Mouse (Mus musculus) neural tube, embryonic 11.5 days (tissue): ENCODE data around the gene Trp53rkb. TPM values are rescaled to one million over a fixed set of nuclear protein-coding genes. Genes with fewer than 3 reads are reported as not detected.
"Not testable (repeated sequence)": the region's sequence is repeated elsewhere in the genome, so short reads cannot be mapped to it uniquely, and the experiment has no call there.

ENCODE experiments used
- ATAC-seq: fragments of 200-750 bp; cut with Nextera tagmentation; 2 replicates; pipeline ENCODE4 v1.8.0; 2017; ENCODE audit warnings: moderate number of reproducible peaks, mild to moderate bottlenecking, moderate TSS enrichment, moderate library complexity; ENCODE audit not compliant: insufficient read depth, low FRiP score, low TSS enrichment
- DNase-seq: peaks from one replicate; pipeline ENCODE4 v3.0.0-alpha.2; 2015; ENCODE audit warnings: low spot score
- H3K27ac ChIP-seq: fragments of 300-500 bp; sonication (generic); 2 replicates; pipeline ENCODE4 v1.5.1; 2014; ENCODE audit warnings: low read depth, mild to moderate bottlenecking, low read length
- H3K27me3 ChIP-seq: fragments of 300-500 bp; sonication (generic); 2 replicates; pipeline ENCODE4 v1.6.1; 2014; ENCODE audit warnings: mild to moderate bottlenecking, low read length, mixed read lengths; ENCODE audit not compliant: control insufficient read depth, insufficient read depth
- H3K36me3 ChIP-seq: fragments of 300-500 bp; sonication (generic); 2 replicates; pipeline ENCODE4 v1.6.1; 2014; ENCODE audit warnings: mild to moderate bottlenecking, low read length, moderate library complexity, mixed read lengths; ENCODE audit not compliant: control insufficient read depth, insufficient read depth
- H3K4me1 ChIP-seq: fragments of 300-500 bp; sonication (generic); 2 replicates; pipeline ENCODE4 v1.6.1; 2014; ENCODE audit warnings: low read length, mixed read lengths; ENCODE audit not compliant: control insufficient read depth, insufficient read depth
- H3K4me2 ChIP-seq: fragments of 300-500 bp; sonication (generic); 2 replicates; pipeline ENCODE4 v1.6.1; 2014; ENCODE audit warnings: low read depth, mild to moderate bottlenecking, moderate library complexity
- H3K4me3 ChIP-seq: fragments of 300-500 bp; sonication (generic); 2 replicates; pipeline ENCODE4 v1.5.1; 2014; ENCODE audit warnings: low read depth, low read length
- H3K9ac ChIP-seq: fragments of 300-500 bp; sonication (generic); 2 replicates; pipeline ENCODE4 v1.6.1; 2014; ENCODE audit warnings: mild to moderate bottlenecking, low read length
- H3K9me3 ChIP-seq: fragments of 300-500 bp; sonication (generic); 2 replicates; pipeline ENCODE4 v1.6.1; 2016; ENCODE audit warnings: low read length; ENCODE audit not compliant: control insufficient read depth
- WGBS: fragments of 180-500 bp; shearing (Covaris S2); extraction: QIAGEN DNeasy Blood & Tissue Kit; methylation state at CpG from one replicate; pipeline ENCODE4 v1.1.7; 2014; 5-methylcytosine and 5-hydroxymethylcytosine counted together
- polyA plus RNA-seq: library from polyadenylated mRNA; unstranded; fragments of >200 nt; fragmentation: Nextera tagmentation; extraction: Ambion mirVana; gene quantifications from 2 replicates; pipeline ENCODE4 v1.2.1, GENCODE M21; 2014

The Trp53rkb gene
- polyA plus RNA-seq, 1 experiment from 2014 or later: 10.4 TPM

- 86% methylated on average over 6 of the region's 6 CpGs for WGBS
- no peaks in the 10 kb centered on the region for H3K27me3 ChIP-seq
- no peaks in the 10 kb centered on the region for H3K36me3 ChIP-seq
- H3K4me1 ChIP-seq: peaks cover 4% of the 10 kb centered on the region; the same call in 1 of the 2 replicates
- H3K9me3 ChIP-seq: no peaks in the 10 kb centered on the region
- no peak overlapping the region for H3K27ac ChIP-seq
- no peak overlapping the region for H3K4me3 ChIP-seq
- H3K9ac ChIP-seq: no peak overlapping the region
- H3K4me2 ChIP-seq: no peak overlapping the region
- ATAC-seq: no peak
- no peak for DNase-seq
These were observed 8.0 kb upstream of the Trp53rkb start for GRCm38 (mm10) chr2:166784376-166784775.

DNA sequence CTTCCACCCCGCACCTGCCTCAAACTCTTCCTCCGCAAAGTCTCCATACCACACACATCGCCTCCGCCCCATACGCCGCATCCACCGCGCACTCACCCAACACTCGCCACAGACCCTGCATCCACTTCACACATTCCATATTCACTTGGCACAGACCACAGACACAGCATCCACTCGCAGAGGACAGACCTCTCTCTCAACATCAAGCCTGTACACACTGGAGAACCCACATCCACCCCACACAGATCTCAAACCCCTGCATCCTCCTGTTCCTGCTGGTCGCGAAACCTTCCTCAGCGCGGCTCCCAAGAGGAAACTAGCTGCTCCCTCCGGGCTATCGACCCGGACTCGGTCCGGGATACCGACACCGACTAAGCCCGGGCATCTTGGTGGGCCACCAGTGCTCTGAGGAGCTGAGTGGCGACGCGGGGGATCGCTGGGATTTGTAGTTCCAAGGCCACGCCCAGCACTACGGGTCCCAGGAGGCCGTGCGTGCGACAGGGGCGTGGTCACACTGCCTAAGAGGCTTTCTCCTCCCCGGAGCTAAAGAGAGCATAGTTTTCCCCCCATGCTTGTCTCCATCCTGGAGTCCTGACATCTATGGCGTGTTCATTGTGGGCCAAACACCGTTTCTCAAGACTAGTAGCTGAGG is 5.9 kb upstream of the Trp53rkb start:
- H3K27ac ChIP-seq: no peak overlapping the region
- DNase-seq: peak; percentile 95
- no peaks in the 10 kb centered on the region for H3K9me3 ChIP-seq
- H3K27me3 ChIP-seq: no peaks in the 10 kb centered on the region
- H3K9ac ChIP-seq: peak overlapping the region; percentile 64
- H3K4me2 ChIP-seq: peak overlapping the region; percentile 71
- peak; percentile 95 for ATAC-seq
- under 1% methylated on average over 35 of the region's 35 CpGs for WGBS
- peaks cover 4% of the 10 kb centered on the region; the same call in 1 of the 2 replicates for H3K4me1 ChIP-seq
- H3K4me3 ChIP-seq: peak overlapping the region; percentile 52
- no peaks in the 10 kb centered on the region for H3K36me3 ChIP-seq

- no peak overlapping the region for H3K9ac ChIP-seq
- no peak overlapping the region for H3K27ac ChIP-seq
- peaks cover 11% of the 10 kb centered on the region; the same call in 1 of the 2 replicates for H3K4me1 ChIP-seq
- no peaks in the 10 kb centered on the region for H3K27me3 ChIP-seq
- DNase-seq (no peak), ATAC-seq (no peak)
- H3K4me3 ChIP-seq: no peak overlapping the region
- 77% methylated on average over 5 of the region's 5 CpGs for WGBS
- no peaks in the 10 kb centered on the region; the same call in 1 of the 2 replicates for H3K36me3 ChIP-seq
- no peak overlapping the region for H3K4me2 ChIP-seq
- no peaks in the 10 kb centered on the region for H3K9me3 ChIP-seq
These were observed 593 bp upstream of the Trp53rkb start for GRCm38 (mm10) chr2:166791738-166792137.

DNA sequence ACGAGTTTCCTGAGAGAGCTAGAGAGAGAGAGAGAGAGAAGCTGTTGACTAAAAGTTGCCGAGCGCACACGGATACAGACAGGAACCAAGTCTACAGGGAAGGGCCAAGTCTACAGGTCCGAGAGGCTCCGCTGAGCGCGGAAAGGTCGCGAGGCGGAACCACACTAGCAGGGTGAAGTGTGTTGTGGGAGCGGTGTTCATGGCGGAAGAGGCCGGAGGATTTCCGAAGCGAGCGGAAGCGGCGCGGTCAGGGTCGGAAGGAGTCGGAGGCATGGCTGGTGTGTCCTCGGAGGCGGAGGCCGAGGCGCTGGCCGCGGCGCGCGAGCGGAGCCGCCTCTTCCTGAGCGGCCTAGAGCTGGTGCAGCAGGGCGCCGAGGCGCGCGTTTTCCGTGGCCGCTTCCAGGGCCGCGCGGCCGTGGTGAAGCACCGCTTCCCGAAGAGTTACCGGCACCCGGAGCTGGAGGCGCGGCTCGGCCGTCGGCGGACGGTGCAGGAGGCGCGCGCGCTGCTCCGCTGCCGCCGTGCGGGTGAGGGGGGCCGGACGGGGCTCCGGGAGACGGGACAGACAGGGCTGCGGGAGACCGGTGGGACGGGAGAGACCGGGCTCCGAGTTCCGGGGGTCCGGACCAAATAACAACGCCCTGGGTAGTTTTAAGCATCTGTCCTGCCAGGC is 1.3 kb downstream of the Trp53rkb start:
- Histone ChIP-seq H3K4me3 (peak overlapping the region; percentile 88), H3K27ac (peak overlapping the region; percentile 14; the same call in 1 of the 2 replicates), H3K4me1 (peaks cover 11% of the 10 kb centered on the region; the same call in 1 of the 2 replicates), H3K4me2 (peak overlapping the region; percentile 62), H3K9ac (peak overlapping the region; percentile 81)
- not testable (repeated sequence) for H3K36me3 ChIP-seq, H3K9me3 ChIP-seq, H3K27me3 ChIP-seq
- ATAC-seq: peak; percentile 76
- WGBS: under 1% methylated on average over 65 of the region's 76 CpGs
- DNase-seq: peak; percentile 86

DNA sequence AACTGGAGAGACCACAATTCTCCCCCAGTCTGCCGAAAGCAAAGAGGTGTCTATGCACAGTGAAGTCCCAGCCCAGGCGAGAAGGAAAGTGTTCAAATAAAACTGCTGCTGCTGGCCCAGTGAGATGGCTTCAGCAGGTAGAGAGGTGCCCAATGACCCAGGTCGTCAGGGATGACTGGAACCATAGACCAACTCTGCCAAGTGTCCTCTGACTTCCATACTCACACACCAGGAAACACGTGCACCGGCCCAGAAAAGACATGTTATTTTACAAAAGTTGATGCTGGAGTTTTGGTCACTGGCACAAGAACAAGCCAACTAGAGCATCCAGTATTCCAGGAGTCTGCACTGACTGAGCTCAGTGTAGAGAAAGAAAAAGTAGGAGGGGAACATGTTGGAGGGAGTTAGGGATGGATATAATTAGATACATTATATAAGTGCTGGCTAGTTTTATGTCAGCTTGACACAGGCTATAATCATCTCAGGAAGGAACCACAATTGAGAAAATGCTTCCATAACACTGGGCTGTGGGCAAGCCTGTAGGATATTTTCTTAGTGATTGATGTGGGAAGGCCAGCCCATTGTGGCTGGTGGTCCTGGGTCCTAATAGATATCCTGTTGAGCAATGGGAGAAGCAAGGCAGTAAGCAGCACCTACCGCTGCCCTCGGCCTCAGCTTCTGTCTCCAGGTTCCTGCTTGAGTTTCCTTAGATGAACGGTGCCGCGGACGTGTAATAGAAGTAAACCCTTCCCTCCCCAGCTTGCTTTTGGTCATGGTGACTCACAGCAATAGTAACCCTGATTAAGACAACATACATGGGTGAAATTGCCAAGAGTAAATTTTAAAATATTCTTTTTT is 7.5 kb downstream of the Trp53rkb start:
- Histone ChIP-seq H3K4me2 (no peak overlapping the region), H3K9me3 (no peaks in the 10 kb centered on the region), H3K4me3 (no peak overlapping the region), H3K4me1 (no peaks in the 10 kb centered on the region), H3K27me3 (no peaks in the 10 kb centered on the region), H3K27ac (no peak overlapping the region), H3K36me3 (no peaks in the 10 kb centered on the region; the same call in 1 of the 2 replicates), H3K9ac (no peak overlapping the region)
- ATAC-seq: no peak
- WGBS: 75% methylated on average over 11 of the region's 11 CpGs
- DNase-seq: no peak

DNA sequence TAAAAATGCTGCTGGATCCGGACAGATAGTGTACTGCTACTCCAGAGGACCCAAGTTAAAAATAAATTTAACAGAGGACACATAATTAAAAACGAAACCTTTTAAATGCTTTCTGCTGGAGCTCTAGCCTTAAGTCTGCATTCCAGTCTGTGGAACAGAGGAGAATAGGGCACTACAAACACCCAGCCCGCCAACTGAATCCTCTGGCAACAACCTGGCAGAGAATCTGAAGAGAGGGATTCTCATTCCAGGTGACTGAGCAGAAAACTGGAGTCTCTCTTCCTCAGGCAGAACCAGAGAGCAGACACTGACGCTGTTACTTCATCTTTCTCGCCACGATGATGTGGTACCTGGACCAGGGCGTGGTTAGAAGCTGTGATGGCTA is 8.1 kb downstream of the Trp53rkb start:
- no peaks in the 10 kb centered on the region for H3K27me3 ChIP-seq
- no peak overlapping the region for H3K4me2 ChIP-seq
- WGBS: 82% methylated on average over 7 of the region's 7 CpGs
- H3K4me1 ChIP-seq: no peaks in the 10 kb centered on the region
- ATAC-seq (no peak), DNase-seq (no peak)
- H3K4me3 ChIP-seq: no peak overlapping the region
- no peaks in the 10 kb centered on the region for H3K9me3 ChIP-seq
- no peaks in the 10 kb centered on the region; the same call in 1 of the 2 replicates for H3K36me3 ChIP-seq
- H3K9ac ChIP-seq: no peak overlapping the region
- no peak overlapping the region for H3K27ac ChIP-seq

DNA sequence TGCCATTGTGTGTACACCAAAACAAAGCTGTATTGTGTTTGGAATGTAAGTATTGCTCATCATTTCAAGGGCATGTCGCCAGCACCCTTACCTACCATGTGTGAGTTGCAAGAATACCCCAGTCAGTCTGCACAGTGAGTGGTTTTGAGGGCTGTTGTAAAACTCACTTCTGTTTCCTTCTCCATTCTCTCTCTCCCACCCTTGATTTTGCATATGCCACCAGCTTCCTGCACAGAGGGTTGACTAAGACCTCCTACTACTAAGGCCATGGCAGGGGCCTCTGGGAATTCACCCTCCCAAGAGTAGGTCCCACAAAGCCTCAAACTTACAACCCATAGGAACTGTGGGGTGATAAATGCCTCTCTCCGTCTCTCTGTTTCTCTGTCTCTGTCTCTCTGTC is 9.1 kb downstream of the Trp53rkb start:
- DNase-seq (no peak), ATAC-seq (no peak)
- no peak overlapping the region for H3K4me2 ChIP-seq
- H3K27me3 ChIP-seq: no peaks in the 10 kb centered on the region
- H3K4me1 ChIP-seq: no peaks in the 10 kb centered on the region
- 79% methylated on average over 2 of the region's 2 CpGs for WGBS
- no peak overlapping the region for H3K27ac ChIP-seq
- H3K36me3 ChIP-seq: no peaks in the 10 kb centered on the region; the same call in 1 of the 2 replicates
- H3K4me3 ChIP-seq: no peak overlapping the region
- no peaks in the 10 kb centered on the region for H3K9me3 ChIP-seq
- no peak overlapping the region for H3K9ac ChIP-seq

DNA sequence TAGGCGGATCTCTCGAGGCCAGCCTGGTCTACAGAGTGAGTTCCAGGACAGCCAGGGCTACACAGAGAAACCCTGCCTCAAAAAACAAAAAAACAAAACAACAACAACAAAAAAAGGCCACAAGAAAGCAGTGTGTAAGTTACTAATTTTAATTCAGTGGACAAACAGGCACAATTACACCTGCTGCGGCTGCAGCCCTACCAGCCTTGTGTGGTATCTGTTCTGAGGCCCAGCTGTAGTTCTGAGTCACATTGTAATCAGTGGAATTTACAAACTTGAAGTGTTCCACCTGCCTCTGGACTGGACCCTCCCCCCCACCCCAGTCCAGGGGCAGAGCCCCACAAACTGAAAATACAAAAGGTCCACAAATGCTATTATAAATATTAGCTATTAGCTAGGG is 11.0 kb downstream of the Trp53rkb start:
- ATAC-seq: no peak
- 89% methylated on average over 3 of the region's 3 CpGs for WGBS
- H3K9me3 ChIP-seq: no peaks in the 10 kb centered on the region

More for the DNA sequence above, 11.0 kb downstream of the Trp53rkb start:
- Histone ChIP-seq H3K9ac (no peak overlapping the region), H3K4me2 (no peak overlapping the region), H3K36me3 (no peaks in the 10 kb centered on the region), H3K27me3 (no peaks in the 10 kb centered on the region), H3K27ac (no peak overlapping the region), H3K4me1 (no peaks in the 10 kb centered on the region), H3K4me3 (no peak overlapping the region)
- no peak for DNase-seq
